Mouse (Mus musculus): ENCODE measurements around the gene Cflar. TPM values are rescaled to one million over a fixed set of nuclear protein-coding genes. Genes with fewer than 3 reads are reported as not detected.
"Not testable (repeated sequence)": the region's sequence is repeated elsewhere in the genome, so short reads cannot be mapped to it uniquely, and the experiment has no call there.

Cflar gene
- total RNA-seq, 2 experiments from 2014 or later, result 65.7 to 68.1 TPM

DNA sequence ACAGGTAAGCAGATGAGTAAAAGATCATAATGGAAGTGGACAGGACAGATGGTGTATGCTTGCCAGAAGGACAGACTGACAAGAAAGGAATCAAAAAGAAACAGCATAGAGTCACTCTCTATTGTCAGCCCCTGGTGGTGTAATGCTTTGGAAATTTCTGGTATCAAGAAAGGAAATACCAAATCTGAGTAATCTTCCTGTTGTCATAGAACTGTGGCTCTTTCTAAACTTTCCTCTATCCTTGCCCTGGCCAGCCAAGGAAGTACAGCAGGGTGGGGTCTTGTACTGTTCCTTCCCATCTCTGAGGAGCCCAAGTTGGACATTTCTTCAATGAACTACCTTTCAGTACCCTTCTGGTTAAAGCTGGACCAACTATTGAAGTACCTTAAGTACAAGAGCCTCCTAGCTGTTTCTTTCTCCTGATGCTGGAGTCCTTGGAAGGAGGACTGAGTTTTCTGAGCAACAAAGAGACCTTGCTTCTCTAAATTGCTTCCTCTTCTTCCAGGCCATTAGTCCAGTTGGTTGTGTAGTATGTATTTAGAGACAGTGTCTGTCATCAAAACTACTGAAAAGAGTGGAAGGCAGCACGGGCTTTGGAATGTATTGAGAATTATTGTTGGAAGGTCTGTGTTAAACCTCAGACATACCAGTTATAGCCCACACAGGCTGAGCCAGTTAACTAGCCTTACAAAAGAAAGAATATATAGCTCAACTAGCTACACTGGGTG is 15.9 kb downstream of the Cflar start:
- intact Hi-C loops (cut with DNase I), result no loop called here
- DNase-seq, result peak in 1 of 2 experiments; percentile 37

DNA sequence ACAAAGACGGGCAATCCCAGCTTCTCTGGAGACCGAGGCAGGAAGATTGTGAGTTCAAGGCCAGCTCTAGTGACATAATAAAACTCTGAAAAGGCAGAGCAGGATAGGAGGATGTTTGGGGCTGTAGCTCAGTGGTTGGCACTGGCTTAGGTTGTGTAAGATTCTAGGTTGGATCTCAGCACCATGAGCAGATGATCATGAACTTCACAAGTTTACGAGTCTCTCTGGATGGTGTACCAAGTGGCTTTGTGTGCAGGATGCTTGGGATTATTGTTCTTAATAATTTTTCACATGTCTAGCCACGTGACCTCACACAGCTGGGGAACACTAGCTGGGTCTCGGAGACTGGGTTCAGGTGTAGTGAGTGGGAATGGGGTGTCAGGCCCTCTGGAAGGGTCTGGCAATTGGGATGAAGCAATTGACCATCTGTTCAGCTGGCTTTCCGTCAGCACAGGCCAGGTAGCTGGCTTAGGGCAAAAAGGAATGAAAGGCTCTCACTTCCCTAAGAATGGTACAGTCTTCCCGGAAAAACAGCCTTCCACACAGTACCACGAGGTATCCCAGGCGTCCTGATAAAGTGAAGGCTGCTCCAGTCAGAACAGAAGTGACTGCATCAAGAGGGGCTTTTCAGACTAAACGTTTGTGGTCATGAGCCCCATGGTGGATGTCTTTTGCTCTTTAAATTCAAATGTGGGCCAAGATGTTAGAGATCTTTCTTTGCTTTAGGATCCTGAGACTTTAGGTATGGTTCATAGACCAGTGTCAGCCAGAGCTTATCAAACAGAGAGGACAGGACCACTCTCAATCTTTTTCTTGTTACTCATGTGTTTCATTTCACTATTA is 16.7 kb downstream of the Cflar start:
- no peak for DNase-seq
- intact Hi-C loops (cut with DNase I), result no loop called here

DNA sequence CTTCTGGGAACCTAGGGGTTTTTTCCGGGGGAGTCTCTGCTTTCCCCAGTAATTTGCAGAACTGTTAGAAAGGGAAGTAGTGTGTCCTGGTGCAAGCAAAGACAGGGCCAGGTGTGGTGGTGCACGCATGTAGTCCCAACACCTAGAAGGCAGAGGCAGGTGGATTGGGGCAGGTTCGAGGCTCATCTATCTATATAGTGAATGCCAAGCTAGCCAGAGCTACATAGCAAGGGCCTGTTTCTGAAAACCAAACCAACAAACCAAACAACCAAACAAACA is 17.2 kb downstream of the Cflar start:
- intact Hi-C loops (cut with DNase I), result no loop called here
- no peak for DNase-seq

DNA sequence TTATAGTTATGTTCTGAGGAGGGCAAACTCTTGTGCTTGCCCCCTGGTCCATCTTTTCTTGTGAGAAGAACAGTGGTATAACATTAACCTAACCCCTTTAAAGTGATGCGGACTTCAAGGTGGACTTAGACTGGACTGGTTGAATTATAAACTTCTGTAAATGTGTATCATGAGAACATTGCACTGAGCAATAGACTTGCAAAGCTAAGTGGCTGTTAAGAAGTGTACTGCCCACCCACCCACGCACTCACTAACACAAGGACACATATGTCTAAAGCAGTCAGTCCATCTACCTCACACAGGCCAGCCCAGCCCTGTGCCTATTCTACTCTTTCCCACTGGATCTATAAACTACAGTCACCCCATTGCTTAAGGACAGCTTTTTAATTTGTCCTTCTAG is 22.3 kb downstream of the Cflar start:
- intact Hi-C loops (cut with DNase I), result no loop called here
- no peak for DNase-seq

DNA sequence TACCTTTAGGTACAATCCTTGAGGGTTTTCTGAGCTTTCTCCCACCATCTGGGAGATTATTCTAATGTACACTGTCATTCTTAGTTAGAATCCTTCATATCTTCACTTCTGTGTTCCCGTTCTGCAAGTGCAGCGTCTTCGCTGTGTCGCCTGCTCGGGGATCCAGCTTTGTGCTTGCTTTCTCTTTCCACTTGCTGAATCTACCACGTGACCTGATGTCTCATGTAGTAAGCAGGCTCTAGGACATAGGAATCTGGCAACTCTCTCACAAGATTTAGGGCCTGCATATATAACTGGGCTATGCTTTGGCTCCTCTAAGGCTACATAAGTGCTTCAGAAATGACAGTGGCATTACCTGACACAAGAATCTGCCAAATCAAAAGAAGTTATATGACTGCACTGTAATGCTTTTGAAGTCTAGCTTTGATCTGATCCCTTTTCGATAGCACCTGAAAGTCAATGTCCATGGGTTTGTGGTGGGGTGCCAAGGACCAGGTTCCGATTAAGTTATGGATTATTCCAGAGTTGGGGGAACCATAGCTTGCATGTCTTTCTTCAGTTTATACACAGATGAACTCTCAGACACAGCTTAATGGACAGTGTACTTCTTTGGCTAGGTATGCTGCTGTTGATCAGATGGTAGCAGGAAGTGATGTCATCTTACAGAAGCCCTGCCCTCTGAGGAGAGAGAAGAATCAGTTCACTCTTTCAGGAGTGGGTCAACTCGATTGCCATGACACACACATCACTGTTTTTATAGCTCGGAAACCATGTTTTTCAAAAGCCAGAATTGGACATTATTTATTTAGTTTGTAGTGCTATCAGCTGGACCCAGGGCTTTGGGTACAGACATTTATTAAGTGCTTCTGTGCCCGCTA is 23.0 kb downstream of the Cflar start:
- intact Hi-C loops (cut with DNase I), result no loop called here
- DNase-seq, result no peak

DNA sequence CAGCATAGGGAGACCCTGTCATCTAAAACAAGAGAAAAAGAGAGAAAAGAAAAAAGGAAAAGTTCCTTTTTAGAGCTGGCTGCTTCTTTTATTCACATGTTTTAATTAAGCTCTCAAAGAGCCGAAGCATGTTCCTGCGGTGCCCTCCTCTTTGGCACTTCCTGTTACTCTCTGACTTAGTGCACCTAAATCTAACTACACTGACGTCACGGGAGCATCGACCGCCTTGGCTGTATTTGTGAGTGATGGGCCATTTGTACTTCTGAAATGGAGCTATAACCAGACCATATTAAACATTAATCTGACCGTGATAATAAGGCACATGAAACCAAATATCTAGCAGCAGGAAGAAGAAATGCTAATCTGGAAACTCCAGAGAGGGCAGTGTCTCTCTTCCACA is 24.7 kb downstream of the Cflar start:
- DNase-seq, result no peak
- intact Hi-C loops (cut with DNase I), result no loop called here

DNA sequence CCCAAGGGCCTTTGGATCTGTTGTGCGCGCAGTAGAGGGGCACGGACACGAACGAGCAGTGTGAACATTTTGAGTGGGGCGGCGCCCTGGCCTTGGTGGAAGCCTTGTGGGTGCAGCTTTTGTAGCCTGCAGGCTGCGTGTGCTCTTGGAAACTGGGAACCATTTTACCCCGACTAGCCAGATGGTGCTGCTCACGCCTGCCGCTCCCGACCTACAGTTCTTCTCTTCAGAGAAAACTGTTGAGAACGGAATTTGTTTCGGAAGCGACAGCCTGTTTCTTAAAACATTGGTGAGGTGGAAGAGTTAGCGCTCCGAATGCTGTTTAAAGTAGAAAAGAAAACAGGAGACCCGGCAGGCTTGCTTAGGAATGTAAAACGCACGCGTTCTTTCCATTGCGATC is 25.7 kb downstream of the Cflar start:
- no peak for DNase-seq
- intact Hi-C loops (cut with DNase I), result no loop called here

DNA sequence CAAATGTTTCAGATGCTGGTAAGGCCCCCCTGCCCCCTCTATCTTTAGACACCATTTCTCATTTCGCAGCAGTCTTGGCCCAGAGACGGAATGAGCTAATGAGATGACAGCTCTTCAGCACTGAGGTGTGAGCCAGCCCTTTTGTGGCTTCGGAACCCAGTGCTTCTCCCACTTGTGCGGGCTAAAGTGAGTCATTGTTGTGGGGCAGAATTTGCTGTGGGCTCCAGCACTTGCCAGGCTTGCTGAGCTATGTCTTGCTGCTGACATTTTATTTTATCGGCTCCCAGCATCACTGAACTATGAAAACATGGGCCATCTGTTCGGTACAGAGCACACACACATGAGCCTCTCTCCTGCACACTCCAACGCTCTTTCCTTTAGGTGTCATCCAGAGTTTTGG is 28.2 kb downstream of the Cflar start:
- intact Hi-C loops (cut with DNase I), result no loop called here
- DNase-seq, result no peak

DNA sequence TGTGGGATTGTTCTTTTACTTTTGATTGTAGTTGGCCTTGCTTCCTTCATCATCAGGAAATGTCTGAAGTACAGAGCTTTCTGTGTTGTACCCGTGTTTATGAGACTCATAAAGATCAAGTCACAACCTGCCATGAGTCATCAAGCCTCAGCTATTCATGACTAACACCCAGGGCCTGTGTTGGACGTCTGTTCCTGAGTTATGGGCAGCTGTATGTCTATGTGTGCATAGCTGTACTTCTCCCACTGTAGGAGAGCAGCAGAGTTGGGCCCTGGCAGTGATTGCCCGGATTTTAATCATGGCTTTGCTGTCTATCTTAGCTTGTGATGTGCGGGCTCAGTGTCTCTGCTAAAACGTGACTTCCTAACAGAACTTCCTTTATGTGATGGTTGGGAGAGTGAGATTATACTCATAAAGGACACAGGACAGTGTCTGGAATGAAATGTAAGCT is 31.3 kb downstream of the Cflar start:
- intact Hi-C loops (cut with DNase I), result no loop called here
- DNase-seq, result no peak

DNA sequence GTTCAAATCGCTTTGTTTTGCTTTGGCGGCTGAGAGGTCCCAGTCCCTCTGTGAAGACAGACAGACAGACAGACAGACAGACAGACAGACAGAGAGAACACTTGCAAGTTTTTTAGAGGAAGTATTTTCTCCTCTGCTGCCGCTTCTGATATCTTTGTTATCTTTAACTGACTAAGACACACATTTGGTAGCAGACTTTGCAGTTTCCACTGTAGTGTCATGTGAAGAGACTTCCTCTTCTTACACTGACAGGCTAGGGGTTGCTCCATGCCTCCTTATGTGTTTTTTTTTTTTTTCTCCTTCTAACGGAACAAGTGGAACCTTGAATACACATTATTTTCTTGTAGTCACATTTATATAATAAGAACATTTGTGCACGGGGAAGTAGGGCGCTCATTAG is 31.9 kb downstream of the Cflar start:
- intact Hi-C loops (cut with DNase I), result no loop called here

DNA sequence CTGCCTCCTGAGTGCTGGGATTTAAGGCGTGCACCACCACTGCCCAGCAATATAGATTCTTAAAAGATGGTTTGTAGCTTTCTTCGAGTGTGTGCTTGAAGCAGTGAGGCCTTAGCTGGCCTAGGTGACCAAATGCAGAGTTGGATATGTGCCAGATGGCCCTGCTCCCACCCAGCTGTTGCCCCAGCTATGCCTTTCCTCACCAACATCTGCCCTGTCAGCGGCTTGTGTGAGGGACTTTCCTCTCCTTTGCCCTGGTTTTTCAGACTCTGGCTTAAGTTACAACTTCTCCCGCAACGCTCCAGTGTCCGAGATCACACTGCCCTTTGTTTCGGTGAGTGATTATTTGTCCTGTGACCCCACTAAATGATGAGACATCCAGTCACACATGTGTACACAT is 33.3 kb downstream of the Cflar start:
- intact Hi-C loops (cut with DNase I), result no loop called here
- no peak for DNase-seq

More for the DNA sequence above, 31.9 kb downstream of the Cflar start:
- no peak for DNase-seq

DNA sequence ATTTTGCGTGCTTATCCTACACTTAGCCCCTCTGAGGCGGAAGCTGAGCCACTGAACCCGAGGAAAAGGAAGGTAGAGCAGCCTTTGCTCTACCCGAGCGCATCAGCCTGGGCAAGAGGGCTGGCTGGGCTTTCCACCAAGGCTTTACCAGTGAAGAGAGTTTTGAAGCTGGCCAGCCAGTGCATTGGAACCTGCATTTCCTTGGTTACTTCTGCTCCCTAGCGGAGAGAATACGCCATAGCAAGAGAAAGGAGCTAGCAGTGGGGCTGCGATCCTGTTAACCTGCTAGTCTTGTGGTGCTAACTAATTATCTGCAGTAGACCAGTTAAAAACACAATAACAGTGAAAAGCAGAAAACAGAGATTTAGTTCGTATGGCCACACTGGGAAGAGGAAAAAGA is 35.6 kb downstream of the Cflar start:
- intact Hi-C loops (cut with DNase I), result no loop called here
- peak in 1 of 2 experiments; percentile 65 for DNase-seq

DNA sequence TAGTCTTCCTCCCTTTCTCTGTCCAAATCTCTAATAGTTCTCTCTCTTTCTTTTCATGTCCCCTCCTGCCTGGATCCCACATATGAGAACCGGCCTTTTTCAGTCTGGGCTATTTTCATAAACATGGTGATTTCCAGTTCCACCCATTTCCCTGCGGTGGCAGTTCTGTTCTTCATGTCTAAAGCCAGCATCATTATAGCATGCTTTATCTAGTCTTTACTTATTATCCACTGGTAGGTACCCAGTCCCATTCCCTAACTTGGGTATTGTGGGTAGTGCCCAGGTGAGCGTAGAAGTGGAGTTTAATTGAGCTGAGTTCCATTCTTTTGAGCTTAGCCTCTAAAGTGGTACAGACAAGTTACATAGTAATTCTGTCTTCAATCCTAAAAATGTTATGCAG is 48.1 kb downstream of the Cflar start:
- no peak for DNase-seq
- intact Hi-C loops (cut with DNase I), result no loop called here

DNA sequence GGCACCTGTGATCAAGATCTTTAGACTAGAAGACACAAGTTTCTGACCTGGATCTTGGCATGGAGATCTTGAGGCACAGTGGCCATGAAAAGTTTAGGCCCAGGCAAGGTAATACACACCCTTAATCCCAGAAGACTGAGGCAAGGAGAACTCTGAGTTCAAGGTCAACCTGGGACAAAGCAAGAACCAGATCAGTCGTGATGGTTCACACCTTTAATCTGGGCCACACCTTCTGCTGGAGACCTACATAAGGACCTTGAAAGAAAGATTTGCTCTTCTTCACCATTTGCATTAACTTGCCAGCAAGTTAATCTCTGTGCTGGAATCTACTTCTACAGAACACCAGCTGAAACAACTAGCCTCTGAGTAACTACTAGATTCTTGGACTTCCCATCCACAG is 49.3 kb downstream of the Cflar start:
- intact Hi-C loops (cut with DNase I), result no loop called here
- DNase-seq, result no peak

DNA sequence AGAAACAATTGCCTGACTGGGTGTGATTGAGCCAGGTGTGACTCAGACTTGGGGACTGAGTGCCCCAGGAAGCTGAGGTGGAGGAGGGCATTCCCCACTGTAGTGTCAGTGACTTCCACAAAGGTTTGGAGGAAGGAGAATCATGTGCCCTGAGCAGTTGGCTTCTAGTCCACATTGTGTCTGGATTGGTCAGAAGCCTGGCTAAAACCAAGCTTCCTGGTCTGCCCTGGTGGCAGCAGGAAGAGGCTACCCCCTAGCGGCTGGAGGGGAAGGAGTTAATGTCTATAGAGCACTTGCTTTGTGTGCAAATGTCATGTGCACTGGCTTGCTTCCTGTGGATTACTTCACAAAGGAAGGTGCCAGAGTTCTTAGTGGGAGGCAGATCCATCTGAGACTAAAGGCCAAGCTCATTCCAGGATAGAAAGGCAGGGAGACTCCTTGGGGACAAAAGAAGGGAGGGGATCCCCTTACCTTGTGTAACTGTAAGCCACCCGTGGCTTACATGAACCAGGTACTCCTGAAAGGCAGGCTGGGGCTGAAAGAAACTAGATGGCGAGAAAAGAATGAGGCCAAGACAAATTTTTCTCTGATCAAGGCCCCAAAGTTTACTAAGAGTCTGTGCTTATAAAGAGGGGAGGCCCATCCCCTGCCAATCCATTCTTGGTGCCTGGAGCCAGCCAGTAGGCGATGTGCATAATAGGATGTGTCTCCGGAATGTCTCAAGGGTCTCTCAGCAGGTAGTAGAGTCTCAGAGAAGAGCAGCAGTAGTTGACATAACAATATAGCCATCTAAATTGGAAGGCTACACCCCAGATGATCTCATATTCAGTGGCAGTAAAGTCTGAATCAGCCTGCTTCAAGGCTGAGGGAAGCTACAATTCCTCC is 50.3 kb downstream of the Cflar start:
- peak; percentile 40 to 51 for DNase-seq
- intact Hi-C loops (cut with DNase I), result not testable (repeated sequence)

DNA sequence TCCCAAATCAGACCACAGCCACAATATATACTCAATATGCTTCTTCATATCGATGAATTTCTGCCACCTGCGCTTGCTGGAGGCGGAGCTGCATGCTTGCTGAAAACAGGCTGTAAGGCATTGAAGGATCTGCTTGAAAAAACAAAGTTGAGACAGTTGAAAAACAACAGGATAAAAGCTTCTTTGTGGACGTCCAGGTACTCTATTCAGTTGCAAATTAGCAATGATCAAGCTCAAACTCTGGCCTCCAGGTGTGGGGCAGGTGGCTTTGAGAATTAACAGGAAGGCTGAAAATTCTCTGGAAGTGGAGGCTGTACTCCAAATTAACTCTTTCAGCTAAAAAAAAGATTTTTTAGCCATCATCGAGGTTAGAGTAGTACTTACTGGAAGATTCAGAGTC is 51.3 kb downstream of the Cflar start:
- DNase-seq, result no peak
- intact Hi-C loops (cut with DNase I), result no loop called here

DNA sequence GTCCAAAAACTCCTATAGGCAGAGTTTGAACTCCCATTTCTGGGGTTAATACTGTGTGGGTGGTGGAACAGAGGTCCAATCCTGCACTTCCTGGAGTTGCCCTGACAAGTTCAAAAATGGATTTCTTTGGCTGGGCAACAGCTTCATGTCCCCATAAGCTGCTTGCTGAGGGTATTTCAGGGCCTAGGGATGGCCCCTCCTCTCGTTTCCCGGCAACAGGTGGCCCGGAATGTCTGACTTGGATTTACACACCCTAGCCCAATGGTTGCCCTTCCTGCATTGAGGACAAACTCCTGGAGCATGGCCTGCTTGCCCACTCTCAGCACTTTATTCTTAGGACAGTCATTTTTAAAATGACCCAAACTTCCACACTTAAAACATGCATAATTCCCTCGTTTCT is 55.1 kb downstream of the Cflar start:
- intact Hi-C loops (cut with DNase I); DNase-seq: not testable (repeated sequence)

DNA sequence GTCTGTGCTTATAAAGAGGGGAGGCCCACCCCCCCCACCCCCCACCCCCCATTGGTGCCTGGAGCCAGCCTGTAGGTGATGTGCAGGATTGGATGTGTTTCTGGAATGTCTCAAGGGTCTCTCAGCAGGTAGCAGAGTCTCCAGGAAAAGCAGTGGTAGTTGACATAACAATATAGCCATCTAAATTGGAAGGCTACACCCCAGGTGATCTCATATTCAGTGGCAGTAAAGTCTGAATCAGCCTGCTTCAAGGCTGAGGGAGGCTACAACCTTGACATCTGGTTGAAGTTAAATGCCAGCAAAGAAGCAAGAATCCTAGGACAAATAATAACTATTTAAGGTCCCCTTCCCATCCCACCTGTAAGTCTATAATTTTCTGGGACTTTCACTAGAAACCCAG is 57.8 kb downstream of the Cflar start:
- DNase-seq, result no peak
- intact Hi-C loops (cut with DNase I), result no loop called here

DNA sequence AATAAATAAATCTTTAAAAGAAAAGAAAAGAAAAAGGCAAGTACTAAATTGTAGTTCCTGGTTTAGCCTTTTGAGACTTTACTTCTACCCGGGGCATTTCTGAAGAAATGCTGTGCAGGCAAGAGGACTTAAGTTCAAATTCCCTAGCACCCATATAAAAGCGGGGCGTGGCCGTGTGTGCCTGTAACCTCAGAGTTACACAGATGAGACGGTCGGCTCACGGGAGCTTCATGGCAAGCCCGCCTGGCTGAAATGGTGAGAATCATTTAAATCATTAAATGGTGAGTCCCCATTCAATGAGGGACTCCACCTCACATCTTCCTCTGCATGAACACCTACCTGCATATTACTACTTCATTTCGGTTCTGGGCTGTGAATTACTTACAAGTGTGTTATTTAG is 58.4 kb downstream of the Cflar start:
- no peak for DNase-seq
- intact Hi-C loops (cut with DNase I), result loop anchor here (1.0 to 5.0 kb wide), 4 partner anchors 128 to 468 kb away; partner anchors contain the start of gene Als2

DNA sequence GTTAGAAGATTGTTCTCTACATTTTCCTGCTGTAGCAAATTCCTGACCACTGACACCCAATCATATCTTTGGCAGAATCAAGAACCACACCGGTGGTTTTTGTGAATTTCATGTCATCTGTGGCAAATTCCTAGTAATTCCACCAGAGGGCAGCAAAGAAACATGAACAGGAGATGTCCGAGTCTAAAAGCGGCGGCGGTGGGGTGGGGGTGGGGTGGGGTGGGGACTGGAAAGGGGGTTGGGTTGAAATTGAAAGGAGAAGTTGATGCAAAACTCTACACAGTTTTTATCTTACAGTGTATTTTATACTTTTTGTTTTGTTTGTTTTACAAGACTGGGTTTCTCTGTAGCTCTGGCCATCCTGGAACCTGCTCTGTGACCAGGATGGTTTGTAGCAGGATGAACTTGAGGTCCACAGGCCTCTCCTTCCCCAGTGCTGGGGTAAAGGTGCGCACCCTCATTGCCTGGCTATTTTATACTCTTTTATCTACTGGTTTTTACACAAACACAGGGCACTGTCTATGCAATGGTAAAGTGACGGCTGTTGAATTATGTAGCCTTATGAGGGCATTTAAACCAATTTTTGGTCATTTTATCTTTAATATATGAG is 58.9 kb downstream of the Cflar start:
- DNase-seq, result peak; percentile 62 to 75
- intact Hi-C loops (cut with DNase I), result loop anchor here (1.0 to 5.0 kb wide), 4 partner anchors 127 to 467 kb away; partner anchors contain the start of gene Als2
